Mouse (Mus musculus): ENCODE results near the gene Rpusd1.

Gene Rpusd1

GRCm38 (mm10) chr17:25727265-25728008 is at the start of gene Rpusd1, which contains the start of gene Chtf18:
Rpusd1 (plus strand) TSS chr17:25727670.
Chtf18 (minus strand) TSS chr17:25727419.
- no peak for TF ChIP-seq GATA4 (IDR thresholded peaks at IDR 0.05; ENCODE audit: insufficient replicate concordance, low read length)

GRCm38 (mm10) chr17:25677969-25678368 is 49.5 kb upstream of the Rpusd1 start:
- no peak for TF ChIP-seq GATA4 (IDR thresholded peaks at IDR 0.05; ENCODE audit: insufficient replicate concordance, low read length)

GRCm38 (mm10) chr17:25679818-25680217 is 47.7 kb upstream of the Rpusd1 start:
- TF ChIP-seq GATA4 (IDR thresholded peaks at IDR 0.05; ENCODE audit: insufficient replicate concordance, low read length), result no peak

- TF ChIP-seq GATA4 (IDR thresholded peaks at IDR 0.05; ENCODE audit: insufficient replicate concordance, low read length), result no peak
Measured at GRCm38 (mm10) chr17:25681636-25682035, 45.8 kb upstream of the Rpusd1 start.

- no peak for TF ChIP-seq GATA4 (IDR thresholded peaks at IDR 0.05; ENCODE audit: insufficient replicate concordance, low read length)
Measured at GRCm38 (mm10) chr17:25686323-25686722, 41.1 kb upstream of the Rpusd1 start.

- no peak for TF ChIP-seq GATA4 (IDR thresholded peaks at IDR 0.05; ENCODE audit: insufficient replicate concordance, low read length)
Measured at GRCm38 (mm10) chr17:25688922-25689321, 38.5 kb upstream of the Rpusd1 start.

GRCm38 (mm10) chr17:25696263-25696662 is 31.2 kb upstream of the Rpusd1 start:
- no peak for TF ChIP-seq GATA4 (IDR thresholded peaks at IDR 0.05; ENCODE audit: insufficient replicate concordance, low read length)

GRCm38 (mm10) chr17:25698446-25698845 is 29.0 kb upstream of the Rpusd1 start:
- TF ChIP-seq GATA4 (IDR thresholded peaks at IDR 0.05; ENCODE audit: insufficient replicate concordance, low read length), result no peak

GRCm38 (mm10) chr17:25700863-25701496 is 26.5 kb upstream of the Rpusd1 start:
- TF ChIP-seq GATA4 (IDR thresholded peaks at IDR 0.05; ENCODE audit: insufficient replicate concordance, low read length), result no peak

- TF ChIP-seq GATA4 (IDR thresholded peaks at IDR 0.05; ENCODE audit: insufficient replicate concordance, low read length), result no peak
Measured at GRCm38 (mm10) chr17:25709994-25710393, 17.5 kb upstream of the Rpusd1 start.

GRCm38 (mm10) chr17:25711136-25711535 is 16.3 kb upstream of the Rpusd1 start:
- no peak for TF ChIP-seq GATA4 (IDR thresholded peaks at IDR 0.05; ENCODE audit: insufficient replicate concordance, low read length)

- TF ChIP-seq GATA4 (IDR thresholded peaks at IDR 0.05; ENCODE audit: insufficient replicate concordance, low read length), result no peak
Measured at GRCm38 (mm10) chr17:25715627-25716026, 11.8 kb upstream of the Rpusd1 start.

- no peak for TF ChIP-seq GATA4 (IDR thresholded peaks at IDR 0.05; ENCODE audit: insufficient replicate concordance, low read length)
Measured at GRCm38 (mm10) chr17:25716130-25716529, 11.3 kb upstream of the Rpusd1 start.

- no peak for TF ChIP-seq GATA4 (IDR thresholded peaks at IDR 0.05; ENCODE audit: insufficient replicate concordance, low read length)
Measured at GRCm38 (mm10) chr17:25716711-25717637, 10.5 kb upstream of the Rpusd1 start, which contains the start of gene Gng13. Gng13 (plus strand) TSS chr17:25717171.

GRCm38 (mm10) chr17:25717691-25718090 is 9.8 kb upstream of the Rpusd1 start:
- TF ChIP-seq GATA4 (IDR thresholded peaks at IDR 0.05; ENCODE audit: insufficient replicate concordance, low read length), result no peak
